Mouse (Mus musculus): ENCODE measurements around the gene Col6a1. TPM values are rescaled to one million over a fixed set of nuclear protein-coding genes. Genes with fewer than 3 reads are reported as not detected.

The Col6a1 gene
- polyA plus RNA-seq, 1 experiment from 2014 or later, result 105 TPM

DNA sequence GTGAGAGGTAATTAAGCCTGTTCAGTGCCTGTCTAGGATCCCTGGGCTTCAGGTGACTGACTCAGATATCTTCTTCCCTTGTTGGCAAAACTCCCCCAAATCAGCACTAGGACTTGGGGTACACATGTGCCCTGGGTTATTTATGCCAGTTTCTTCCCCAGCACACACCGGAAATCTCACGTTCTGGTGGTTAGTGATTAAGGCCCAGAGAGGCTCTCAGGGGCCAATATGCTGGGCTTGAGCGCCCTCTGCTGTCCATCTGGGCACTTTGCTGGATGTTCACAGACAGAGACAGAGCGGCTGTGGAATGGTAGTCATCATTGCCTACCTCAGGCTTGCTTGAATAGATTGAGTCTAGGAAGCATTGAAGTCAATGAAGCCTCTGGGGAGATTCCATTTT is 9.0 kb upstream of the Col6a1 start:
- ATAC-seq (ENCODE audit: insufficient number of reproducible peaks, insufficient read depth, low FRiP score, low TSS enrichment), result no peak
- Histone ChIP-seq H3K27me3 (no peaks in the 10 kb centered on the region), H3K4me2 (replicated peaks) (no peak overlapping the region), H3K27ac (no peak overlapping the region), H3K36me3 (no peaks in the 10 kb centered on the region), H3K4me1 (peaks cover 39% of the 10 kb centered on the region), H3K9me3 (no peaks in the 10 kb centered on the region), H3K4me3 (no peak overlapping the region), H3K9ac (no peak overlapping the region)
- 3% methylated on average over 4 of the region's 4 CpGs for WGBS

DNA sequence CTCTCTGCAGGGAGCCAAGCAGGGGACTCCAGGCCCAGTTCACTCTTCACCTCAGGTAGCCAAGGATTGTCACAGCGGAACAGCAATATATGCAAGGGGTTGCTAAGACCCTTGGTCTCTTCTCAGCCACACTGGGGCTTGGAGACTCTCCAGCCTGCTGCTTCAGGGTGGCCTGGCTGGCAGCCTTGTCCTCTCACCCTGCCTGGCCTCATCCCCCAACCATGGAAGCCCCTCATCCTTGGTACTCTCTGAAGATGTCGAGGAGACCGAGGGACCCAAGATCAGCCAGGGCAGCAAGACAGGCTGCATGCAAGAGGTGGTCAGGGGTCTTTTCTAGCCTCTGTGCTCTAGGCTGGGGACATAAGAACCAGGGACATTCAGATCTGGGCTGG is 7.7 kb upstream of the Col6a1 start:
- H3K4me3 ChIP-seq, result no peak overlapping the region
- peak overlapping the region; percentile 37 for H3K4me2 ChIP-seq (replicated peaks)
- H3K4me1 ChIP-seq, result peaks cover 47% of the 10 kb centered on the region
- H3K27ac ChIP-seq, result peak overlapping the region; percentile 93
- H3K9ac ChIP-seq, result peak overlapping the region; percentile 39
- peak; percentile 2; the same call in 1 of the 2 replicates for ATAC-seq (ENCODE audit: insufficient number of reproducible peaks, insufficient read depth, low FRiP score, low TSS enrichment)
- no peaks in the 10 kb centered on the region for H3K27me3 ChIP-seq
- H3K9me3 ChIP-seq, result no peaks in the 10 kb centered on the region
- no peaks in the 10 kb centered on the region for H3K36me3 ChIP-seq
- 45% methylated on average over 3 of the region's 3 CpGs for WGBS

DNA sequence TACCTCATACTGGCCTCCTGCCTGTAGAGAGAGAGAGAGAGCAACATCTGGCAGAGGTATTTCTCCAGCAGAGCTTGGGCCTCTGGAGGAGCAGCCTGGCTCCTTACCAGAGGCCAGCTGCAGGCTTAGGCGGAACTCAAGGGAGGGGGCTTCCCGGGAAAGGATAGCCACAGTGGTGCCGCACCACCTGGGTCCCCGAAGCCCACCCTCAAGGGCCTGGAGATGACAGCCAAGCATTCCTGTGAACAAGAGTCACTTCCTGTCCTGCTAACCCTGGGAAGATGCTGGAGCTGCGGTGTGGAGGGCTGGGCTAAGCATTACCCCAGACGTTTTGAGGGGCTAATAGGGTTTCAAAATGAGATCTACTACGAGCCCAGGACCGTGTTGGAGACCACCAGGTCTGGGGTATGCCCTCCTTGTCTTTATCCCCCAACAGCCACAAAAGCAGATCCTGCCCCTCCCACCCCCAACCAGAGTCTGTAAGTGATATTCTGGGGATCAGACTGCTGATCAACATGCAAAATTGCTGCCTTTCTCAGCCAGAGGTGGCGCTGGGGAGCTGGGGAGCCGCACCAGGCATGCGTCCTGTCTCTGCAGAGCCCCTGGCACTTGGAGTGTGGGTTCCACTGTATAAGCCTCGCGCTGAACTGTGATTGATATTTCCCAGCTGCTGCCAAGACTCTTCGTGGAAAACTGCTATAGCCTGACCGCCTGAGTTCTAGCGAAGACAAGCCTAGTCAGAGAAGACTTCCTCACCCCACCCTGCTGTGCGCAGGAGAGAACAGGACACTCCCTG is 7.1 kb upstream of the Col6a1 start:
- no peaks in the 10 kb centered on the region for H3K9me3 ChIP-seq
- H3K4me3 ChIP-seq, result 0 out of 2 replicates have a peak overlapping the region, but pooled peaks have one; percentile 9
- H3K9ac ChIP-seq, result peak overlapping the region; percentile 39
- 8% methylated on average over 17 of the region's 17 CpGs for WGBS
- H3K4me1 ChIP-seq, result peaks cover 52% of the 10 kb centered on the region
- ATAC-seq (ENCODE audit: insufficient number of reproducible peaks, insufficient read depth, low FRiP score, low TSS enrichment), result peak; percentile 86
- H3K27ac ChIP-seq, result peak overlapping the region; percentile 93
- H3K27me3 ChIP-seq, result no peaks in the 10 kb centered on the region
- H3K4me2 ChIP-seq (replicated peaks), result peak overlapping the region; percentile 37
- H3K36me3 ChIP-seq, result no peaks in the 10 kb centered on the region

DNA sequence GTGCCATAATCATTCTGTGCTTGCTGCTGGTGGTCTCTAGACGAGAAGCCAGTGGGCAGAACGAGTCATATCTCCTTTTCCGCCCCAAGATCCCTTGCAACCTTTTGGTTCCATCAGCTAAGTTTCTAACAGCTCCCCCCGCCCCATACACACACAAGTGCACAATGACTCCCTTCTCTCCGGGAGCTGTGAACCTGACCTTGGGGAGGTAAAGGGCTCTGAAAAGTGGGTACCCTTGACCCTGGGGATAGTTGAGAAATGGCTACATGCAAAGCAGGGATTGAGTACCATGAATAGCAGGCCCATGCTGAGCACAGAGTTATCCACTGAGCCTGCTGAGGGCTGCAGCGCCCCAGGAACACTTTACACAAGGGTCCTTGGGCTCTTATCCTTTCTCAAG is 6.4 kb upstream of the Col6a1 start:
- Histone ChIP-seq H3K4me3 (no peak overlapping the region), H3K4me2 (replicated peaks) (peak overlapping the region; percentile 37), H3K9ac (peak overlapping the region; percentile 5; the same call in 1 of the 2 replicates), H3K27ac (peak overlapping the region; percentile 93), H3K4me1 (peaks cover 54% of the 10 kb centered on the region), H3K9me3 (no peaks in the 10 kb centered on the region), H3K27me3 (no peaks in the 10 kb centered on the region), H3K36me3 (no peaks in the 10 kb centered on the region)
- no peak for ATAC-seq (ENCODE audit: insufficient number of reproducible peaks, insufficient read depth, low FRiP score, low TSS enrichment)
- 56% methylated on average over 6 of the region's 6 CpGs for WGBS

DNA sequence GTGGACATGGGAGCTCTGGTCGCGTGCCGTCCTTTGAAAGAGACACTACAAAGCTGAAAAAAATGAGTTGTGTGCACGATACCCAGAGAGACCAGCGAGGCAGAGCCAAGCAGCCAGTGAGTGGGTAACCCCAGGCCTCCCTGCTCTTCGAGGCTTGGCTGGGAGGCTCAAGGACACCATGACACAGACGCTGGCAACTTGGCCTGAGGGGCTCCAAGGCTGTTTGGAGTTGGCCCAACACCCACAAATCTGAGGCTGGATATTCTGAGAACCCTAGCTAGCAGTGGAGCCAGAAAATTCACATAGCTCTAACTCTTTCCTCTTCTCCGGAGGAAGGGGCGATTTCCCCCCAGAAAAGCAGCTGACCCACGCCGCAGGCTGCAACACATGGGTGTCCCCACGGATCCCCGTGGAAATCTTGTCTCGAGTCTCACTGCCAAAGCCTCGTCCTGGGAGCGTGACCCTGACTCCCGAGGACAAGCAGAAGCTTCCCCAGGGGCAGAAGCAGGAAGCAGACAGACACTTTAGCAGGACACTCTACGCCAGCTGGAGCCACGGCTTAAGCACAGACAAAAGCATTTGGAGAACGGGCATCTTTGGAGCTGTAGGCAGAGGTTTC is 5.8 kb upstream of the Col6a1 start:
- H3K4me3 ChIP-seq, result no peak overlapping the region
- 0 out of 2 replicates have a peak overlapping the region, but pooled peaks have one; percentile 5 for H3K9ac ChIP-seq
- ATAC-seq (ENCODE audit: insufficient number of reproducible peaks, insufficient read depth, low FRiP score, low TSS enrichment), result no peak
- WGBS, result 56% methylated on average over 20 of the region's 20 CpGs
- H3K36me3 ChIP-seq, result no peaks in the 10 kb centered on the region
- H3K27me3 ChIP-seq, result no peaks in the 10 kb centered on the region
- H3K4me2 ChIP-seq (replicated peaks), result no peak overlapping the region
- peak overlapping the region; percentile 93 for H3K27ac ChIP-seq
- H3K4me1 ChIP-seq, result peaks cover 57% of the 10 kb centered on the region
- H3K9me3 ChIP-seq, result no peaks in the 10 kb centered on the region

DNA sequence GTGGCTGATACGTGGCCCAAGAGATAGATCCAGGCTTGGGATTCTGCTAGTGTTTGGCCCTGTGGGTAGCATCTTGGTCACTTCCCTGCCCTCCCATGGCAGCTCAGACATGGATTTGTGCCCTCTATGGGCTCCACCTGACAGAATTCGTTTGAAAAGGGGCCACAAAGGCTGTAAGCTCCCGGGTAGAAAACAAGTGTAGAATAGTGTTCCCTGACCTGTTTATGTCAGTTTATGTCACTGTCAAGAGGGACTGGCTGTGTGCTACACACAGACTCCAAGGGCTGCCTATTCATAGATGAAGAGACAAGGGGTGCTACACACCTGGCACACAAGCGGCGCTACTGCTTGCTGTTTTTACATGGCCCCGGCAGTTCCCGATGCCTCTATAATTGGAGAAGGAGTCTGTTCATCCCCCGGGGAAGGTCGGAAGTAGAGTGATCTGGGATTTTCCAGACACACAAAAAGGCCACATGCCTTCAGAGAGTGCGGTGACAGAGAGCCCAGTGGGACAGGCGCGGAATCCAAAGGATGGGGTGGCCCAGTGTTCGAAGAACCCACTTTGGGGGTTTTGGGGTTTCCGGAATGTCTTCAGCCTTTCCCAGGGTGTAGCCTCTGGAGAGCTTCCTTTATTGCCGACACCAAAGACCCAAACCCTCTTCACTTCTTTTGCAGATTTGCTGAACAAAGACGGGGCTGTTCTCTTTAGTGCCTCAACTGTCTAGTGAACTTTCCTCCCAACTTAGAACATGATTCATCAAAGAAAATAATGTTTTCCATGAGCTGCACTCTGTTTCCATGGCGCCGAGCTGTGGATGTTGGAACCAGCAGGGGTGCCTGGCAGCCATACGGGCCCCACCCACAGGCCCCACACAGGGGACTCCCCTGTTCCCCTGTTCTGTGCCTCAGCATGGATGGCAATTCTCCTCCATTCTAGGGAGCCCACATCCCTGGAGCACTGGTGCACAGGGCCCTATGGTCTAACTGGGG is 4.0 kb upstream of the Col6a1 start:
- Histone ChIP-seq H3K27me3 (no peaks in the 10 kb centered on the region), H3K36me3 (no peaks in the 10 kb centered on the region), H3K4me1 (peaks cover 70% of the 10 kb centered on the region), H3K4me3 (no peak overlapping the region), H3K9ac (no peak overlapping the region), H3K9me3 (no peaks in the 10 kb centered on the region), H3K27ac (no peak overlapping the region), H3K4me2 (replicated peaks) (no peak overlapping the region)
- ATAC-seq (ENCODE audit: insufficient number of reproducible peaks, insufficient read depth, low FRiP score, low TSS enrichment), result no peak
- 76% methylated on average over 19 of the region's 19 CpGs for WGBS

DNA sequence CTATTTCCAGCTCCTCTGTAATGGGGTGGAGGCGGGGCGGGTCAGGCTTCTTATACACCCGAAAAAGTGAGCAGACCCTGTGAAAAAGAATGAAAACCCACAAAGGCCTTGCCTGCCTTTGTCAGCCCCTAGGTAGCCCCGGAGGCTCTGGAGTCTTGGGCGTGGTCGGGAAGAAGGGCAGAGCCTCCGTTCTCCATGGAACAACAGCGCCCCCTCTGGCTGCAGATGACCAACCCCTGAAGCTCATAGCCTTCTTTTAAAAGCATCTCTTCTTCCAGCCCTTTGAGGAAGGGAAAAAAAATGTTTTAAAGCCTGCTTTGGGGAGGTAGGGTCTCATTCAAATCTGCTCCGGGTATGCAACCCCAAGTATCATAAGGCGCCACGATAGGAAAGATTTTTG is 2.4 kb upstream of the Col6a1 start:
- Histone ChIP-seq H3K9ac (no peak overlapping the region), H3K27ac (no peak overlapping the region)

DNA sequence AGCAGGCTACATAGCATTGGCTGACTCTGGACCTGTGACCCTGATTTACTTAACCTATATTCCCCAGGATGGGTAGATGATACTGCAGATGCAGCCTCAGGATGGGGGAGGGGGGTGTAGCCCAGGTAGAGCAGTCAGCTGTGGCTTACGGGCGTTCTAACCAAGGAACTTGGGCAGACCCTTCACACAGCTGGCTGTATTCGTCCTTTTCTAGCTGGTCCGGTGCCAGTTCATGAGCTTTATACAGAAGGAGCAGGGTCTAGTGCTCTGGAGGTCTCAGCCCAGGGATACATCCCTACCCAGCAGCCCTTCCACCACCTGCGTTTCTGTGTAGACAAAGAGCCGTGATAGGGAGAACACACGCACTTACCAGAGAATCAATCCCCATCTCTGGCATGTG is 1.3 kb upstream of the Col6a1 start:
- ATAC-seq (ENCODE audit: insufficient number of reproducible peaks, insufficient read depth, low FRiP score, low TSS enrichment), result no peak
- peaks cover 12% of the 10 kb centered on the region for H3K36me3 ChIP-seq
- H3K9me3 ChIP-seq, result no peaks in the 10 kb centered on the region
- no peak overlapping the region for H3K4me3 ChIP-seq
- H3K4me1 ChIP-seq, result peaks cover 63% of the 10 kb centered on the region
- no peak overlapping the region for H3K27ac ChIP-seq
- no peak overlapping the region for H3K4me2 ChIP-seq (replicated peaks)
- no peak overlapping the region for H3K9ac ChIP-seq
- no peaks in the 10 kb centered on the region for H3K27me3 ChIP-seq
- 87% methylated on average over 7 of the region's 7 CpGs for WGBS

More for the DNA sequence above, 2.4 kb upstream of the Col6a1 start:
- Histone ChIP-seq H3K4me2 (replicated peaks) (no peak overlapping the region; the same call in 1 of the 2 replicates), H3K27me3 (no peaks in the 10 kb centered on the region), H3K4me3 (no peak overlapping the region), H3K36me3 (0 out of 2 replicates have a peak, but pooled peaks cover 1% of the 10 kb centered on the region), H3K4me1 (peaks cover 69% of the 10 kb centered on the region), H3K9me3 (no peaks in the 10 kb centered on the region)
- 16% methylated on average over 11 of the region's 11 CpGs for WGBS
- no peak for ATAC-seq (ENCODE audit: insufficient number of reproducible peaks, insufficient read depth, low FRiP score, low TSS enrichment)

DNA sequence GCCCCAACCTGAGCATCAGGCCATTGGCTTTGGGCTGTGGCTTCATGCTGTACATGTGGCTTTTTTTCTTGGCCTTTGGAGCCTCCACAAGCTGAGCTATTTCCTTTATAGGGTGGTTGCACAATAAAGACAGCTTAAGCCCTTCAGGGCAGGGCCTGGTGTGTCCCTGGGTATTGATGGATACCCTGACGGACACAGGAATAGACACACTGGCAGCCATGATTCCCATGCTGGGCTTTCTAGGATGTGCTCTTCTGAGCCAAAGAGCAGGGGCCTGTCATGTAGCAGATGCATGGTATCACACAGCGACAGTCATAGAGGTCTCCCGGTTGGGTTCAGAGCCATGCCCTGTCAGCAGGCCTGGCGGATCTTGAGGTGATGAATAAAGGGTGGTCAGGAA is 898 bp upstream of the Col6a1 start:
- H3K27me3 ChIP-seq, result no peaks in the 10 kb centered on the region
- H3K4me3 ChIP-seq, result no peak overlapping the region
- H3K4me1 ChIP-seq, result peaks cover 58% of the 10 kb centered on the region
- no peak for ATAC-seq (ENCODE audit: insufficient number of reproducible peaks, insufficient read depth, low FRiP score, low TSS enrichment)
- no peaks in the 10 kb centered on the region for H3K9me3 ChIP-seq
- no peak overlapping the region for H3K9ac ChIP-seq
- WGBS, result 93% methylated on average over 4 of the region's 4 CpGs
- peaks cover 15% of the 10 kb centered on the region for H3K36me3 ChIP-seq
- peak overlapping the region; percentile 80; the same call in 1 of the 2 replicates for H3K27ac ChIP-seq
- H3K4me2 ChIP-seq (replicated peaks), result no peak overlapping the region

DNA sequence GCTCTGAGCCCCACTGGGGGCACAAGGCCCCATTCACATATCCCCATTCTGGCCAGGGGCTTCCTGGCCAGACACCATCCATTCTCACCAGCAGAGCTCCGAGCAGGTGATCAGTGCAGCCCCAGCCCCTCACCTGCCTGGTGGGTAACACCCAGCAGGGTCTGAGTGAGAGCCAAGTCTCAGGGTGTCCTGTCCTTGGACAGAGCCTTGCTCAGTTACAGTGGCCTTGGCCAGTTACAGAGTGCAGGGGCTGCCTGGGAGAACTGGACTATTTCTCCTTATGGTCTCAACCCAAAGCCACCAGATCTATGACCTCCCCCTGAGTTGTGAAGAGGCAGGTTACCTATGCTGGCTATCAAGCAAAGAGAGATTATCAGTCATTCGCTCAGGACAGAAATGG is 871 bp downstream of the Col6a1 start:
- Histone ChIP-seq H3K27ac (peak overlapping the region; percentile 80), H3K4me3 (peak overlapping the region; percentile 37), H3K4me1 (peaks cover 43% of the 10 kb centered on the region), H3K27me3 (no peaks in the 10 kb centered on the region), H3K36me3 (peaks cover 29% of the 10 kb centered on the region), H3K9ac (peak overlapping the region; percentile 50), H3K9me3 (no peaks in the 10 kb centered on the region), H3K4me2 (replicated peaks) (peak overlapping the region; percentile 51)
- ATAC-seq (ENCODE audit: insufficient number of reproducible peaks, insufficient read depth, low FRiP score, low TSS enrichment), result no peak
- WGBS, result 85% methylated on average over 2 of the region's 2 CpGs

DNA sequence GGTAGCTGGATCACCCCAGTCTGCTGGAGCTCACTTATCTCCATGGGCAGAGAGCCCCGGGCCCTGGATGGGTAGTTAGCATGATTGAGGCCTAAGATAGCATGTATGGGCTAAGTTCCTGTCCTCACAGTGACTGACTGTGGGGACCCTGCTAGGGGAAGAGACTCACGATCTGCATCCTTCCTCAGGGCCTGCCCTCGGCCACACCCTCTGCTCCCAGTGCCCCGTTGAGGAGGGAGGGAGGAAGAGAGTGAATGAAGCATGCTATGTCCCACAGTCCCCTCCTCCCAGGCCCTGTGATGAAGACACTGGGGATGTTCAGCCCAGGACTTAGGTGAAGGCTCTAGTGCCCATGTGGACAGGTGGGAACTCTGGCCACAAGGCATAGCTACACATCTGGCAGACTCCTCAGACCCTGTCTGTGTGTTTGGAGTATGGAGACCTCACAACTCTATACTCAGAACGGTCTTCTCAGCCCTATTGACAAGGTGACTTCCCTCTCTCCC is 1.7 kb downstream of the Col6a1 start:
- H3K9ac ChIP-seq, result peak overlapping the region; percentile 32; the same call in 1 of the 2 replicates
- 50% methylated on average over 5 of the region's 5 CpGs for WGBS
- H3K9me3 ChIP-seq, result no peaks in the 10 kb centered on the region
- ATAC-seq (ENCODE audit: insufficient number of reproducible peaks, insufficient read depth, low FRiP score, low TSS enrichment), result no peak
- H3K27ac ChIP-seq, result no peak overlapping the region
- H3K4me1 ChIP-seq, result peaks cover 38% of the 10 kb centered on the region
- peak overlapping the region; percentile 37 for H3K4me3 ChIP-seq
- H3K27me3 ChIP-seq, result no peaks in the 10 kb centered on the region
- peak overlapping the region; percentile 51 for H3K4me2 ChIP-seq (replicated peaks)
- H3K36me3 ChIP-seq, result peaks cover 36% of the 10 kb centered on the region
